Mouse (Mus musculus) hindbrain, embryonic 14.5 days (tissue): Measurements from ENCODE around the gene Optn. TPM values are rescaled to one million over a fixed set of nuclear protein-coding genes. Genes with fewer than 3 reads are reported as not detected.

Experiments
- ATAC-seq: fragments of 200-750 bp; cut with Nextera tagmentation; 2 replicates; pipeline ENCODE4 v1.8.0; 2017; ENCODE audit warnings: moderate number of reproducible peaks, mild to moderate bottlenecking, moderate TSS enrichment, moderate library complexity; ENCODE audit not compliant: low FRiP score
- DNase-seq: peaks from one replicate; pipeline ENCODE4 v3.0.0-alpha.2; 2015; ENCODE audit warnings: low spot score
- H3K27ac ChIP-seq: fragments of 300-500 bp; sonication (generic); 2 replicates; pipeline ENCODE4 v1.5.1; 2014; ENCODE audit warnings: mild to moderate bottlenecking, moderate library complexity
- H3K27me3 ChIP-seq: fragments of 300-500 bp; sonication (generic); 2 replicates; pipeline ENCODE4 v1.6.1; 2014; ENCODE audit warnings: mild to moderate bottlenecking, low read length, mixed read lengths; ENCODE audit not compliant: control insufficient read depth, insufficient read depth
- H3K36me3 ChIP-seq: fragments of 300-500 bp; sonication (generic); replicated peaks from 2 replicates; pipeline ENCODE4 v1.6.1; 2014; ENCODE audit not compliant: control insufficient read depth, insufficient read depth
- H3K4me1 ChIP-seq: fragments of 300-500 bp; sonication (generic); replicated peaks from 2 replicates; pipeline ENCODE4 v1.6.1; 2014; ENCODE audit warnings: antibody characterized with exemption, low read length, mixed read lengths; ENCODE audit not compliant: control insufficient read depth, insufficient read depth
- H3K4me2 ChIP-seq: fragments of 300-500 bp; sonication (generic); replicated peaks from 2 replicates; pipeline ENCODE4 v1.6.1; 2014; ENCODE audit warnings: mild to moderate bottlenecking, moderate library complexity
- H3K4me3 ChIP-seq: fragments of 300-500 bp; sonication (generic); replicated peaks from 2 replicates; pipeline ENCODE4 v1.5.1; 2014; ENCODE audit warnings: mild to moderate bottlenecking, low read length
- H3K9ac ChIP-seq: fragments of 300-500 bp; sonication (generic); 2 replicates; pipeline ENCODE4 v1.6.1; 2014
- H3K9me3 ChIP-seq: fragments of 300-500 bp; sonication (generic); 2 replicates; pipeline ENCODE4 v1.6.1; 2016; ENCODE audit warnings: low read length; ENCODE audit not compliant: control insufficient read depth
- WGBS: fragments of 180-500 bp; shearing (Covaris S2); extraction: QIAGEN DNeasy Blood & Tissue Kit; methylation state at CpG from one replicate; pipeline ENCODE4 v1.1.7; 2014; 5-methylcytosine and 5-hydroxymethylcytosine counted together
- polyA plus RNA-seq: library from polyadenylated mRNA; unstranded; fragments of >200 nt; fragmentation: Nextera tagmentation; extraction: Ambion mirVana; gene quantifications from 2 replicates; pipeline ENCODE4 v1.2.1, GENCODE M21; 2014

Gene Optn
- polyA plus RNA-seq, 1 experiment from 2014 or later = 18.0 TPM

- H3K4me3 ChIP-seq = no peak overlapping the region
- H3K9ac ChIP-seq = no peak overlapping the region
- ATAC-seq = no peak
- no peaks in the 10 kb centered on the region for H3K9me3 ChIP-seq
- DNase-seq = no peak
- no peaks in the 10 kb centered on the region for H3K36me3 ChIP-seq
- no peaks in the 10 kb centered on the region for H3K4me1 ChIP-seq
- H3K27ac ChIP-seq = no peak overlapping the region
- WGBS = 95% methylated on average over 6 of the region's 6 CpGs
- H3K4me2 ChIP-seq = no peak overlapping the region
- H3K27me3 ChIP-seq = no peaks in the 10 kb centered on the region
Observed at GRCm38 (mm10) chr2:5001266-5001665, 62.6 kb downstream of the Optn start.

GRCm38 (mm10) chr2:4998905-4999304, 64.9 kb downstream of the Optn start:
- Histone ChIP-seq H3K9me3 (no peaks in the 10 kb centered on the region), H3K4me2 (no peak overlapping the region), H3K36me3 (no peaks in the 10 kb centered on the region), H3K27ac (no peak overlapping the region), H3K4me1 (no peaks in the 10 kb centered on the region), H3K4me3 (no peak overlapping the region), H3K27me3 (no peaks in the 10 kb centered on the region), H3K9ac (no peak overlapping the region)
- WGBS = 87% methylated on average over 3 of the region's 3 CpGs
- no peak for ATAC-seq
- DNase-seq = no peak

- Histone ChIP-seq H3K4me3 (no peak overlapping the region), H3K4me1 (no peaks in the 10 kb centered on the region), H3K4me2 (no peak overlapping the region), H3K9ac (no peak overlapping the region), H3K27me3 (no peaks in the 10 kb centered on the region), H3K27ac (no peak overlapping the region), H3K36me3 (no peaks in the 10 kb centered on the region; the same call in 1 of the 2 replicates), H3K9me3 (no peaks in the 10 kb centered on the region)
- no peak for DNase-seq
- WGBS = 95% methylated on average over 6 of the region's 6 CpGs
- no peak for ATAC-seq
Observed at GRCm38 (mm10) chr2:4996421-4996824, 67.4 kb downstream of the Optn start.

GRCm38 (mm10) chr2:4995646-4996045, 68.2 kb downstream of the Optn start:
- ATAC-seq (no peak), DNase-seq (no peak)
- no peak overlapping the region for H3K4me2 ChIP-seq
- no peaks in the 10 kb centered on the region; the same call in 1 of the 2 replicates for H3K36me3 ChIP-seq
- no peak overlapping the region for H3K4me3 ChIP-seq
- H3K27ac ChIP-seq = no peak overlapping the region
- WGBS = 95% methylated on average over 11 of the region's 11 CpGs
- H3K9me3 ChIP-seq = no peaks in the 10 kb centered on the region
- H3K9ac ChIP-seq = no peak overlapping the region
- no peaks in the 10 kb centered on the region for H3K27me3 ChIP-seq
- H3K4me1 ChIP-seq = no peaks in the 10 kb centered on the region

DNA sequence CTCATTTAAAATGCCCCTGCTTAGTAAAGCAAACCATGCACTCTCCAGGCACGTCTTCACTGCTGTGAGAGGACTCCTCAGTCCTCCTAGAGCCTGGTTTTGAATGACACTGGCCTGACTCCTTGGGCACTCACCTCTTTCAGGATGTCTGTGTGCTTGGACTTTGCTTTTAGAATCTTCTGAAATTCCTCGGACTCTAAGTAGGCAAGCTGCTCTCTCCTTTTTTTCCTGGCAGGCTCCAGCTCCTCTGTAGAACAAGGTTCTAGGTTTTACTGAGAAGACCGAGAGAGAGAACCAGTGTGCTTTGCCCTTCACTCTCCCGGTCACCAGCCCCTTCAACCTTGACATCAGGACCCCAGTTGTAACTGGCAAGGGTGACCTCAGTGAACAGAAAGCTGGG, 69.4 kb downstream of the Optn start:
- ATAC-seq = no peak

DNA sequence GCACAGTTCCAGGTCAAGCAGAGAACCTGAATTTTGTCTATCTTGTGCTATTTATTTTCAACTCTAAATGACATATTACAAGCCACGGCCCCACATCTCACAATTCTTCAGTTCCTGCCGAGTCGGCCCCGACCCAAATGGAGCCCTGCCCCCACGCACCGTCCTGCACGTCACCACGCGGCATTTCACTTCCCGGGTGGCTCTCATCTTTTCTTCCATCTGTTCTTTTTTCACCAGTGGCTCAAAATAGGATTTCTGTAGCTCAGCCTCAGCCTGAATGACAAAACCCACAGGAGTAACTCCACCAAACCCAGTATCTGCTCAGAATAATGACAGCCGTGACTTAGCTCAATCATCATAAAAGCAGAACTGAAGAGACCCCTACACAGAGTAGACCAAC, 70.3 kb downstream of the Optn start:
- Histone ChIP-seq H3K27ac (no peak overlapping the region), H3K9me3 (no peaks in the 10 kb centered on the region), H3K36me3 (no peaks in the 10 kb centered on the region; the same call in 1 of the 2 replicates), H3K9ac (no peak overlapping the region), H3K4me3 (no peak overlapping the region), H3K27me3 (no peaks in the 10 kb centered on the region), H3K4me2 (no peak overlapping the region), H3K4me1 (no peaks in the 10 kb centered on the region)
- ATAC-seq = no peak
- 88% methylated on average over 11 of the region's 11 CpGs for WGBS
- no peak for DNase-seq

More for the DNA sequence above, 69.4 kb downstream of the Optn start:
- no peaks in the 10 kb centered on the region for H3K4me1 ChIP-seq
- H3K9ac ChIP-seq = no peak overlapping the region
- no peaks in the 10 kb centered on the region for H3K9me3 ChIP-seq
- H3K27ac ChIP-seq = no peak overlapping the region
- WGBS = 91% methylated on average over 4 of the region's 4 CpGs
- H3K4me2 ChIP-seq = no peak overlapping the region
- H3K27me3 ChIP-seq = no peaks in the 10 kb centered on the region
- H3K4me3 ChIP-seq = no peak overlapping the region
- DNase-seq = no peak
- H3K36me3 ChIP-seq = no peaks in the 10 kb centered on the region; the same call in 1 of the 2 replicates

GRCm38 (mm10) chr2:4988826-4989424, 74.9 kb downstream of the Optn start:
- no peak overlapping the region for H3K4me2 ChIP-seq
- DNase-seq (no peak), ATAC-seq (no peak)
- H3K4me3 ChIP-seq = no peak overlapping the region
- no peaks in the 10 kb centered on the region for H3K4me1 ChIP-seq
- H3K9me3 ChIP-seq = no peaks in the 10 kb centered on the region
- H3K36me3 ChIP-seq = no peaks in the 10 kb centered on the region; the same call in 1 of the 2 replicates
- H3K27ac ChIP-seq = no peak overlapping the region
- H3K9ac ChIP-seq = no peak overlapping the region
- WGBS = 81% methylated on average over 11 of the region's 11 CpGs
- H3K27me3 ChIP-seq = no peaks in the 10 kb centered on the region

- ATAC-seq (no peak), DNase-seq (no peak)
- Histone ChIP-seq H3K9ac (no peak overlapping the region), H3K36me3 (no peaks in the 10 kb centered on the region; the same call in 1 of the 2 replicates), H3K27me3 (no peaks in the 10 kb centered on the region), H3K4me1 (no peaks in the 10 kb centered on the region), H3K4me3 (no peak overlapping the region), H3K27ac (no peak overlapping the region), H3K4me2 (no peak overlapping the region), H3K9me3 (no peaks in the 10 kb centered on the region)
- WGBS = 86% methylated on average over 8 of the region's 8 CpGs
Observed at GRCm38 (mm10) chr2:4987388-4988180, 76.3 kb downstream of the Optn start.

DNA sequence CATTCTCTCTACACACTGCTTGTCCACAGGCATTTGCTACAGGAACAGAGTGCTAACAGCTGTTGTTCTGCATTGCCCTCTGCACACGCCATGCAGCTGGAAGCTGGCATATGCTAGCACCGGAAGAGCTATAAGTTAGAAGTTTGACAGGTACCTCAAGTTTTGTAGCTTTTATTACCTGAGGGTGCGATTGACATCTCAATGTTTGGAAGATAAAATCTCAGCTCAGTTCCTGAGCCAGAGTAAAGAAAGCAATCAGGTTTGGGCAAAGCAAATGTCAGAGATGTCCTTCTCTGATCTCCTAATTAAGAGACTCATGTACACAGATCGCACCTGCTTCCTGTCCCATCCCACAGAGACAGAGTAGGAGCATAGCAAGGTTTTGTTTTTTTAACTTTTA, 77.1 kb downstream of the Optn start:
- Histone ChIP-seq H3K9ac (no peak overlapping the region), H3K9me3 (no peaks in the 10 kb centered on the region), H3K4me2 (no peak overlapping the region), H3K4me3 (no peak overlapping the region), H3K27me3 (no peaks in the 10 kb centered on the region), H3K4me1 (no peaks in the 10 kb centered on the region), H3K27ac (no peak overlapping the region), H3K36me3 (no peaks in the 10 kb centered on the region)
- WGBS = 88% methylated on average over 4 of the region's 4 CpGs
- ATAC-seq = no peak
- no peak for DNase-seq
